Mouse (Mus musculus): ENCODE data around the gene Zbtb2. TPM values are rescaled to one million over a fixed set of nuclear protein-coding genes. Genes with fewer than 3 reads are reported as not detected.

Zbtb2 gene
- total and polyA plus RNA-seq, 3 experiments = 8.6 to 12.7 TPM; not detected in 1

- TF ChIP-seq ELF1 (IDR thresholded peaks at IDR 0.05; ENCODE audit: low read depth, low read length) (no peak), GABPA (IDR thresholded peaks at IDR 0.05; ENCODE audit: low read depth, low read length) (no peak), ZMIZ1 (IDR thresholded peaks at IDR 0.05; ENCODE audit: low read depth, low read length) (no peak), MAFK (IDR thresholded peaks at IDR 0.05; ENCODE audit: borderline replicate concordance, low read depth, low read length) (no peak), GATA1 (IDR thresholded peaks at IDR 0.05; ENCODE audit: low read depth, low read length) (no peak)
Measured at GRCm38 (mm10) chr10:4389461-4390112, 1.7 kb upstream of the Zbtb2 start (continued).

DNA sequence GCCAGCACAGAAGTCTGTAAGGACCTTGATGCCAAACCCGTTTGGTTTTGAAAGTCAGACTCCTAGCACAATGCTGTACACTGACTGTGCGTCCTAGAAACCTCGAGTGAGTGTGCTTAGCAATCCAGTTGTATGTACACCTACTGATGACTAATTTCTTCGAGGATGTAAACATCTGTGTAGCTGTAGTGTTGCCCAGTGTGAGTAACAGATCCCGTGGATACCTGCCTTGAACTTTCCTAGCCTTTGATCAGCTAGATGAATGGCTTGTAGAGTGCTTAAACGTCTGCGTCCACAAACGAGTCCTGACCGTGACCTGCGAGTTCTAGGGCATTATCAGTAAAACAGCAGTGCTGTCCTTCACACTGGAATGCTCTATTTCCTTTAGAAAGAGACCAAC lies 1.1 kb upstream of the Zbtb2 start:
- TF ChIP-seq ZC3H11A (IDR thresholded peaks at IDR 0.05; ENCODE audit: low read depth, low read length) (no peak), SIN3A (IDR thresholded peaks at IDR 0.05; ENCODE audit: low read length) (no peak), MYB (IDR thresholded peaks at IDR 0.05; ENCODE audit: low read depth, low read length) (no peak), MAFK (IDR thresholded peaks at IDR 0.05; ENCODE audit: borderline replicate concordance, low read depth, low read length) (no peak), MAX (IDR thresholded peaks at IDR 0.05; ENCODE audit: low read length) (no peak), ZNF384 (IDR thresholded peaks at IDR 0.05; ENCODE audit: low read depth, low read length) (no peak), GABPA (IDR thresholded peaks at IDR 0.05; ENCODE audit: low read depth, low read length) (no peak), KAT2A (conservative IDR thresholded peaks at IDR 0.05; ENCODE audit: low read depth, low read length) (no peak), BHLHE40 (IDR thresholded peaks at IDR 0.05; ENCODE audit: borderline replicate concordance, low read depth, low read length) (no peak)
- Histone ChIP-seq H3K27ac (ENCODE audit: control insufficient read depth, low read depth, low read length) (no peak overlapping the region), H3K9ac (ENCODE audit: control insufficient read depth, low read depth, low read length, poor library complexity, severe bottlenecking) (peak overlapping the region; percentile 98), H3K4me3 (ENCODE audit: control insufficient read depth in 1 of 2, insufficient read depth in 1 of 2, low read depth in 2 of 2, low read length in 2 of 2) (peak overlapping the region; percentile 85 to 99), H3K27me3 (ENCODE audit: control insufficient read depth in 1 of 2, insufficient read depth in 2 of 2, low read length in 2 of 2) (no peaks in the 10 kb centered on the region), H3K79me2 (ENCODE audit: control insufficient read depth, insufficient read depth, low read length, poor library complexity) (peaks cover 66% of the 10 kb centered on the region), H3K9me3 (replicated peaks; ENCODE audit: insufficient read depth, low read length) (no peaks in the 10 kb centered on the region), H3K4me1 (ENCODE audit: control insufficient read depth in 1 of 2, insufficient read depth in 2 of 2, low read length in 2 of 2) (peaks cover 32 to 36% of the 10 kb centered on the region in 2 experiments), H3K36me3 (ENCODE audit: control insufficient read depth in 1 of 2, insufficient read depth in 2 of 2, low read length in 2 of 2) (peaks cover 8 to 41% of the 10 kb centered on the region in 2 experiments)
- peak; percentile 37 for DNase-seq (ENCODE audit: low read depth, low spot score)

DNA sequence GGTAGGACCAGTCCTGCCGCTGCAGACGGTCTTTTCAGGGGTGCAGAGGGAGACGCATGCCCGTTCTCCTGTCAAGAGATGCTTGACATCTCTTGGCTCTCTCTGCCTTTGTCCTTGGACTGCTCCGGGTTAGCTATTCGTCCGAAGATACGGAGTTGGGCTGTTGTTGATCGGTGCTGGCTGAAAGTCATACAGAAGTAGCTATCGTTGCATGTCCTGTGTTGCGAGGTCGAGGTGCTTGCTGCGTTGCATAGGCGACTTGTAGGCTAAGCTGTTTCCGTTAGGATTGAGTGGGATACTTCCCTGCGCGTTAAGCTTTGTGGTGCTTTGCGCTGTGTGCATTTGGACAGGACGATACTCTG lies 457 bp upstream of the Zbtb2 start:
- peaks cover 6 to 41% of the 10 kb centered on the region in 2 experiments for H3K36me3 ChIP-seq (ENCODE audit: control insufficient read depth in 1 of 2, insufficient read depth in 2 of 2, low read length in 2 of 2)
- no peaks in the 10 kb centered on the region for H3K27me3 ChIP-seq (ENCODE audit: control insufficient read depth in 1 of 2, insufficient read depth in 2 of 2, low read length in 2 of 2)
- peak overlapping the region; percentile 85 to 99 for H3K4me3 ChIP-seq (ENCODE audit: control insufficient read depth in 1 of 2, insufficient read depth in 1 of 2, low read depth in 2 of 2, low read length in 2 of 2)
- peak overlapping the region; percentile 70 for H3K27ac ChIP-seq (ENCODE audit: control insufficient read depth, low read depth, low read length)
- TF ChIP-seq POLR2AphosphoS2 (IDR thresholded peaks at IDR 0.05; ENCODE audit: low read length) = no peak
- peak in 1 of 2 experiments; percentile 21; a peak in 1 of 4 replicates for TF ChIP-seq POLR2A (IDR thresholded peaks at IDR 0.05; ENCODE audit: control insufficient read depth in 1 of 2, insufficient read depth in 1 of 2, low read depth in 1 of 2, low read length in 2 of 2, poor library complexity in 1 of 2)
- TF ChIP-seq TCF12 (IDR thresholded peaks at IDR 0.05; ENCODE audit: low read depth, low read length) = no peak
- no peak for TF ChIP-seq ZNF384 (IDR thresholded peaks at IDR 0.05; ENCODE audit: low read depth, low read length)
- TF ChIP-seq NRF1 (IDR thresholded peaks at IDR 0.05; ENCODE audit: insufficient read depth, low read depth, low read length, poor library complexity, severe bottlenecking) = no peak
- TF ChIP-seq HCFC1 (IDR thresholded peaks at IDR 0.05; ENCODE audit: low read depth, low read length) = no peak
- TF ChIP-seq MXI1 (IDR thresholded peaks at IDR 0.05; ENCODE audit: low read depth, low read length) = peak; percentile 31; the same call in 1 of the 2 replicates
- TF ChIP-seq SIN3A (IDR thresholded peaks at IDR 0.05; ENCODE audit: low read length) = peak; percentile 73
- no peak for TF ChIP-seq CTCF (IDR thresholded peaks at IDR 0.05 in 2 of 3, conservative IDR thresholded peaks at IDR 0.05 in 1 of 3; ENCODE audit: control insufficient read depth in 1 of 3, insufficient read depth in 1 of 3, low read depth in 2 of 3, low read length in 3 of 3, poor library complexity in 1 of 3, severe bottlenecking in 1 of 3)
- H3K4me1 ChIP-seq (ENCODE audit: control insufficient read depth in 1 of 2, insufficient read depth in 2 of 2, low read length in 2 of 2) = peaks cover 32 to 36% of the 10 kb centered on the region in 2 experiments
- peaks cover 64% of the 10 kb centered on the region for H3K79me2 ChIP-seq (ENCODE audit: control insufficient read depth, insufficient read depth, low read length, poor library complexity)
- DNase-seq (ENCODE audit: low read depth, low spot score) = no peak
- peak overlapping the region; percentile 98 for H3K9ac ChIP-seq (ENCODE audit: control insufficient read depth, low read depth, low read length, poor library complexity, severe bottlenecking)
- no peaks in the 10 kb centered on the region for H3K9me3 ChIP-seq (replicated peaks; ENCODE audit: insufficient read depth, low read length)

All from MEL (cell line).